Mouse (Mus musculus) small intestine, adult 2 months (tissue): ENCODE measurements around the gene Adk. TPM values are rescaled to one million over a fixed set of nuclear protein-coding genes. Genes with fewer than 3 reads are reported as not detected.

Experiments
- H3K27ac ChIP-seq: fragments of 200-500 bp; 2 replicates; pipeline ENCODE4 v1.5.1; 2012; ENCODE audit warnings: low read depth, low read length, control low read depth, inconsistent platforms; ENCODE audit not compliant: insufficient read depth
- H3K27me3 ChIP-seq: fragments of 200-500 bp; 2 replicates; pipeline ENCODE4 v1.6.1; 2012; ENCODE audit warnings: mild to moderate bottlenecking, moderate library complexity, low read length, inconsistent platforms; ENCODE audit not compliant: control insufficient read depth, insufficient read depth
- H3K36me3 ChIP-seq: fragments of 200-500 bp; 2 replicates; pipeline ENCODE4 v1.6.1; 2012; ENCODE audit warnings: mild to moderate bottlenecking, low read length, control low read depth, inconsistent platforms; ENCODE audit not compliant: control insufficient read depth, insufficient read depth
- H3K4me1 ChIP-seq: fragments of 200-500 bp; 2 replicates; pipeline ENCODE4 v1.6.1; 2012; ENCODE audit warnings: low read length, inconsistent platforms, mixed read lengths; ENCODE audit not compliant: control insufficient read depth, insufficient read depth, insufficient read length
- H3K4me3 ChIP-seq: fragments of 200-500 bp; 2 replicates; pipeline ENCODE4 v1.5.1; 2012; ENCODE audit warnings: low read depth, mild to moderate bottlenecking, control low read depth, inconsistent platforms, low read length, moderate library complexity
- CTCF ChIP-seq: fragments of 200-500 bp; IDR thresholded peaks from 2 replicates; pipeline ENCODE4 v1.5.1; 2012; ENCODE audit warnings: low read depth, mild to moderate bottlenecking, control low read depth, inconsistent platforms, low read length, moderate library complexity, mixed read lengths; ENCODE audit not compliant: insufficient replicate concordance, insufficient read length; ENCODE audit errors: extremely low read depth
- POLR2A ChIP-seq: fragments of 200-500 bp; IDR thresholded peaks from 2 replicates; pipeline ENCODE4 v1.6.1; 2012; ENCODE audit warnings: low read depth, mild to moderate bottlenecking, control low read depth, inconsistent platforms, low read length, moderate library complexity
- WGBS: fragments of 180-500 bp; shearing (Covaris S2); methylation state at CpG from one replicate; pipeline ENCODE4 v1.1.7; 2018; 5-methylcytosine and 5-hydroxymethylcytosine counted together
- polyA plus RNA-seq: library from polyadenylated mRNA; depleted of rRNA; stranded (reverse); fragments of >200 nt; gene quantifications from 2 replicates; pipeline ENCODE4 v1.2.3, GENCODE M21; 2012

The Adk gene
- polyA plus RNA-seq, 1 experiment, result 37.6 TPM

GRCm38 (mm10) chr14:21050734-21051133 is 1.6 kb upstream of the Adk start:
- Histone ChIP-seq H3K4me3 (no peak overlapping the region), H3K27ac (no peak overlapping the region), H3K27me3 (no peaks in the 10 kb centered on the region), H3K4me1 (peaks cover 3% of the 10 kb centered on the region; the same call in 1 of the 2 replicates), H3K36me3 (no peaks in the 10 kb centered on the region)
- 74% methylated on average over 3 of the region's 3 CpGs for WGBS
- TF ChIP-seq CTCF (peak; percentile 64; the same call in 1 of the 2 replicates), POLR2A (no peak)

- no peaks in the 10 kb centered on the region for H3K36me3 ChIP-seq
- no peaks in the 10 kb centered on the region for H3K27me3 ChIP-seq
- peak overlapping the region; percentile 86 for H3K4me3 ChIP-seq
- H3K27ac ChIP-seq, result peak overlapping the region; percentile 95
- 3% methylated on average over 28 of the region's 28 CpGs for WGBS
- TF ChIP-seq POLR2A, result no peak
- TF ChIP-seq CTCF, result no peak
- H3K4me1 ChIP-seq, result peaks cover 3% of the 10 kb centered on the region; the same call in 1 of the 2 replicates
These were observed 828 bp upstream of the Adk start for GRCm38 (mm10) chr14:21051380-21052111.

GRCm38 (mm10) chr14:21052781-21053130 is 382 bp downstream of the Adk start:
- no peaks in the 10 kb centered on the region for H3K27me3 ChIP-seq
- H3K4me3 ChIP-seq, result peak overlapping the region; percentile 86
- H3K4me1 ChIP-seq, result peaks cover 3% of the 10 kb centered on the region; the same call in 1 of the 2 replicates
- peak overlapping the region; percentile 89 for H3K27ac ChIP-seq
- H3K36me3 ChIP-seq, result no peaks in the 10 kb centered on the region
- WGBS, result under 1% methylated on average over 25 of the region's 25 CpGs
- no peak for TF ChIP-seq CTCF
- no peak for TF ChIP-seq POLR2A

GRCm38 (mm10) chr14:21053151-21053550 is 777 bp downstream of the Adk start:
- H3K4me3 ChIP-seq, result peak overlapping the region; percentile 86
- WGBS, result 3% methylated on average over 8 of the region's 8 CpGs
- H3K4me1 ChIP-seq, result peaks cover under 1% of the 10 kb centered on the region; the same call in 1 of the 2 replicates
- H3K27me3 ChIP-seq, result no peaks in the 10 kb centered on the region
- TF ChIP-seq POLR2A (no peak), CTCF (no peak)
- no peaks in the 10 kb centered on the region for H3K36me3 ChIP-seq
- H3K27ac ChIP-seq, result peak overlapping the region; percentile 20; the same call in 1 of the 2 replicates

GRCm38 (mm10) chr14:21053586-21053985 is 1.2 kb downstream of the Adk start:
- TF ChIP-seq CTCF, result no peak
- no peak for TF ChIP-seq POLR2A
- WGBS, result 48% methylated on average over 7 of the region's 7 CpGs
- Histone ChIP-seq H3K36me3 (no peaks in the 10 kb centered on the region), H3K4me1 (no peaks in the 10 kb centered on the region), H3K27ac (no peak overlapping the region), H3K27me3 (no peaks in the 10 kb centered on the region), H3K4me3 (no peak overlapping the region)

- H3K36me3 ChIP-seq, result no peaks in the 10 kb centered on the region
- TF ChIP-seq CTCF, result no peak
- no peak for TF ChIP-seq POLR2A
- no peaks in the 10 kb centered on the region for H3K4me1 ChIP-seq
- no peak overlapping the region for H3K27ac ChIP-seq
- no peaks in the 10 kb centered on the region for H3K27me3 ChIP-seq
- 89% methylated on average over 2 of the region's 2 CpGs for whole genome bisulfite sequencing
- H3K4me3 ChIP-seq, result no peak overlapping the region
These were observed 6.6 kb downstream of the Adk start for GRCm38 (mm10) chr14:21058972-21059371.

- no peak overlapping the region for H3K4me3 ChIP-seq
- H3K36me3 ChIP-seq, result no peaks in the 10 kb centered on the region
- 56% methylated on average over 5 of the region's 5 CpGs for WGBS
- no peak overlapping the region for H3K27ac ChIP-seq
- H3K4me1 ChIP-seq, result peaks cover 4% of the 10 kb centered on the region; the same call in 1 of the 2 replicates
- no peak for TF ChIP-seq POLR2A
- no peak for TF ChIP-seq CTCF
- no peaks in the 10 kb centered on the region for H3K27me3 ChIP-seq
These were observed 10.6 kb downstream of the Adk start for GRCm38 (mm10) chr14:21062766-21063513.
